Mouse (Mus musculus) C2C12 (cell line): ENCODE results near the gene Oxld1. TPM values are rescaled to one million over a fixed set of nuclear protein-coding genes. Genes with fewer than 3 reads are reported as not detected.
A peak's percentile ranks its signal among the peaks of the same experiment; 100 is the strongest.

Experiments
- H3K27me3 ChIP-seq: one replicate; pipeline ENCODE4 v1.6.1; 2011; ENCODE audit not compliant: control insufficient read depth, insufficient read depth, insufficient read length
- H3K36me3 ChIP-seq: one replicate; pipeline ENCODE4 v1.6.1; 2011; ENCODE audit not compliant: control insufficient read depth, insufficient read depth
- H3K4me3 ChIP-seq: one replicate; pipeline ENCODE4 v1.5.1; 2011; ENCODE audit warnings: mild to moderate bottlenecking, control low read depth; ENCODE audit not compliant: poor library complexity, insufficient read depth, severe bottlenecking
- H3K79me2 ChIP-seq: one replicate; pipeline ENCODE4 v1.6.1; 2011; ENCODE audit not compliant: control insufficient read depth, insufficient read depth
- H3K79me3 ChIP-seq: one replicate; pipeline ENCODE4 v1.6.1; 2011; ENCODE audit warnings: low read depth, control low read depth
- H3ac ChIP-seq: one replicate; pipeline ENCODE3; 2011; ENCODE audit warnings: low read depth; ENCODE audit not compliant: control insufficient read depth, insufficient read length
- CEBPB ChIP-seq: IDR thresholded peaks from one replicate; pipeline ENCODE4 v1.6.1; 2011; ENCODE audit warnings: low read depth, mild to moderate bottlenecking, control low read depth, moderate library complexity
- CTCF ChIP-seq: IDR thresholded peaks from one replicate; pipeline ENCODE4 v1.5.1; 2011; ENCODE audit not compliant: control insufficient read depth, insufficient read depth, insufficient read length
- FOSL1 ChIP-seq: IDR thresholded peaks from one replicate; pipeline ENCODE4 v1.8.0; 2011; ENCODE audit warnings: mild to moderate bottlenecking, low read length; ENCODE audit not compliant: poor library complexity, insufficient read depth, severe bottlenecking
- MAX ChIP-seq: IDR thresholded peaks from one replicate; pipeline ENCODE4 v1.6.1; 2011; ENCODE audit warnings: mild to moderate bottlenecking, control low read depth
- MYOD1 ChIP-seq: IDR thresholded peaks from one replicate; pipeline ENCODE4 v1.6.1; 2011; ENCODE audit warnings: low read depth; ENCODE audit not compliant: control insufficient read depth, insufficient read length
- MYOG ChIP-seq: IDR thresholded peaks from one replicate; pipeline ENCODE4 v1.6.1; 2011; ENCODE audit not compliant: control insufficient read depth, insufficient read length; ENCODE audit errors: extremely low read depth
- USF1 ChIP-seq: IDR thresholded peaks from one replicate; pipeline ENCODE4 v1.6.1; 2011; ENCODE audit warnings: low read depth, mild to moderate bottlenecking, control low read depth, moderate library complexity
- polyA plus RNA-seq: library from polyadenylated mRNA; unstranded; fragments of >200 nt; fragmentation: generic; extraction: Trizol; gene quantifications from one replicate; pipeline ENCODE4 v1.2.1, GENCODE M21; 2012; ENCODE audit warnings: missing spikeins

The Oxld1 gene
- polyA plus RNA-seq, 1 experiment: 7.5 TPM

DNA sequence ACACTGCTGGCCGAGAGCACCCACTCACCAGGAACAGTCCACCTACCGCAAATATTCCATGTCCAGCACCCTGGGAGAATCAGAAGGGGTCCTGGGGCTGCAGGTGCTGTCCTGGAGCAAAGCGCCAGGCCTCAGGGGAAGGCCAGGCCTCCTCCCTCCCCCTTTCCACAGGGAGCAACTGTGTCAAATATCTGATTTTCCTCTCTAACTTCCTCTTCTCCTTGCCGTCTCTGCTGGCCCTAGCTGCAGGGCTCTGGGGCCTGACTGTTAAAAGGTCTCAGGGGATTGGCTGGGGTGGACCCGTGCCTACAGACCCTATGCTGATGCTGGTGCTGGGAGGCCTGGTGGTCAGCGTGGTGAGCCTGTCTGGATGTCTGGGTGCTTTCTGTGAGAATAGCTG is 13.8 kb downstream of the Oxld1 start:
- Histone ChIP-seq H3K27me3 (peaks cover 14% of the 10 kb centered on the region), H3ac (no peak overlapping the region), H3K79me3 (no peaks in the 10 kb centered on the region), H3K79me2 (no peaks in the 10 kb centered on the region), H3K4me3 (no peak overlapping the region), H3K36me3 (no peaks in the 10 kb centered on the region)
- TF ChIP-seq CTCF: no peak
- TF ChIP-seq USF1: no peak
- TF ChIP-seq MYOD1: no peak
- TF ChIP-seq FOSL1: no peak
- no peak for TF ChIP-seq CEBPB

DNA sequence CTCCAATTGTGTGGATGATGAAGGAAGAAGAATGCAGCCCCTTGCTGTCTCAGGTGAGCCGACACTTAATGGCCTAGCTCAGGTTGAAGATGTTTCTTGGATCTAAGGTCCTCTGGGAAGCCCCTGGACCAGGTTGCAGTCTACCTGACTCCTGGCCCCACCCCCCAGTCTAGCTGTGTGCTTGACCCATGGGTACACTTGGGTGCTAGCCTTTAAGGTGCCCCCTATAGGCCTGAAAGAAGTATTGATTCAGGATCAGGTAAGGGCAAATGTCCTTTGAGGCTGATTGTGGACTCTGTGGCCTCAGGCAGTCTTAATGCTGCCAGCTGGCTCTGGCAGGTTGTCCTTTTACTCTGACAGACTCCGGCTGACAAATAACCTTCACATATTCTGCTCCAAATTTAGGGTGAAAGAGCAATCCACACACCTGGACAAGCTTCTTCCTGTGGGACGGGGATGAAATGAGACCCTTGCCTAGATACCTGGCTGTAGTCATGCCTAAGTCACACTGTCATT is 15.0 kb downstream of the Oxld1 start:
- Histone ChIP-seq H3K27me3 (peaks cover 14% of the 10 kb centered on the region), H3K79me3 (no peaks in the 10 kb centered on the region), H3ac (no peak overlapping the region), H3K36me3 (no peaks in the 10 kb centered on the region), H3K4me3 (no peak overlapping the region), H3K79me2 (no peaks in the 10 kb centered on the region)
- TF ChIP-seq USF1 (no peak), CEBPB (no peak), MYOG (no peak), MYOD1 (no peak), CTCF (no peak), FOSL1 (no peak), MAX (no peak)

DNA sequence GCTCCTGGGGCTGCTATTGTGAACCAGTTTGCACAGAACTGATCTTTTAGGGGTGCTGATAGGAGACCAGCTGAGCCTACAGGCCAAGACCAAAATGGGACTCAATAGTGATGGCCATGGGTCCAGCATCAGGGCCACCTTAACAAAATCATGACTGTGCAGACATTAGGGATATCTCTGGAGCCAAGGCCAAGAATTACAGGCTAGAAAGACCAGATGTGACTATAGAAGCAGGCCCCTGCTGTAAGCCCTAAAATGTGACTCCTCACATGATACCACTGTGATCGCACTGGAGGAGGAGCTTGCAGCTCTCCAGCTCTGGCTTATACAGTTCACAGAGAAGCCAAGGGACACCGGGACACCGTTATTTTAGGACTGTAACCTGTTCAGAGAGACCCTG is 15.5 kb downstream of the Oxld1 start, which contains the start of gene Tspan10:
Gene Tspan10 (plus strand): TSS at position 301 of the 400 bp plus-strand sequence.
- peaks cover 14% of the 10 kb centered on the region for H3K27me3 ChIP-seq
- H3K79me3 ChIP-seq: no peaks in the 10 kb centered on the region
- no peak within 1 kb of the TSS for H3ac ChIP-seq
- H3K4me3 ChIP-seq: no peak within 1 kb of the TSS
- TF ChIP-seq CTCF: no peak
- no peak for TF ChIP-seq MAX
- no peak for TF ChIP-seq MYOG
- no peak for TF ChIP-seq USF1
- TF ChIP-seq MYOD1: no peak
- no peak for TF ChIP-seq FOSL1
- TF ChIP-seq CEBPB: no peak
- no peaks in the 10 kb centered on the region for H3K36me3 ChIP-seq
- peaks cover 1% of the 10 kb centered on the region for H3K79me2 ChIP-seq

DNA sequence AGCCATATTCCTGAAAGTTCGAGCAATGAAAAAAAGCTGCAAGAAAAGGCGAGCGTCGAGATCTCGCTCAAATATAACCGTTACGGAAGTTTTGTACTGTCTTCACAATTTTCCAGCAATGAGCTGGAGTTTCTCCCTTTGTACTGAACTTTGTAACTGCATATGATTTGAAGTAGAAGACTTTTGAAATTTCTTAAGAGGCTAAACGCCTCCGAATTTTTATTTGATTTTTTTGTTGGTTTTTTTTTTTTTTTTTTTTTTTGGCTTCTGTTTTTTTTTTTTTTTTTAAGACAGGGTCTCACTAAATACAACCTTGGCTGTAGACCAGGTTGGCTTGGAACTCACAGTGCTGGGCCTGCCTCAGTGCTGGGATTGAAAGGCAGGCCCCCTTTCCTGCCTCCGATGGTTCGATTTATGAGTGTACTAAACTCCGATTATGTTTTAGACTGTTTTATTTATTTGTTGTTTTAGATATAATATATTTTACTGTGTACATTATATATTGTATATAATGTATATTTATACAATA is 19.9 kb downstream of the Oxld1 start:
- H3ac ChIP-seq: peak overlapping the region; percentile 26
- peaks cover 14% of the 10 kb centered on the region for H3K27me3 ChIP-seq
- H3K36me3 ChIP-seq: peaks cover 30% of the 10 kb centered on the region
- TF ChIP-seq CEBPB: no peak
- TF ChIP-seq FOSL1: no peak
- TF ChIP-seq MAX: peak; percentile 0
- H3K79me3 ChIP-seq: peaks cover 40% of the 10 kb centered on the region
- H3K79me2 ChIP-seq: peaks cover 45% of the 10 kb centered on the region
- H3K4me3 ChIP-seq: peak overlapping the region; percentile 93

DNA sequence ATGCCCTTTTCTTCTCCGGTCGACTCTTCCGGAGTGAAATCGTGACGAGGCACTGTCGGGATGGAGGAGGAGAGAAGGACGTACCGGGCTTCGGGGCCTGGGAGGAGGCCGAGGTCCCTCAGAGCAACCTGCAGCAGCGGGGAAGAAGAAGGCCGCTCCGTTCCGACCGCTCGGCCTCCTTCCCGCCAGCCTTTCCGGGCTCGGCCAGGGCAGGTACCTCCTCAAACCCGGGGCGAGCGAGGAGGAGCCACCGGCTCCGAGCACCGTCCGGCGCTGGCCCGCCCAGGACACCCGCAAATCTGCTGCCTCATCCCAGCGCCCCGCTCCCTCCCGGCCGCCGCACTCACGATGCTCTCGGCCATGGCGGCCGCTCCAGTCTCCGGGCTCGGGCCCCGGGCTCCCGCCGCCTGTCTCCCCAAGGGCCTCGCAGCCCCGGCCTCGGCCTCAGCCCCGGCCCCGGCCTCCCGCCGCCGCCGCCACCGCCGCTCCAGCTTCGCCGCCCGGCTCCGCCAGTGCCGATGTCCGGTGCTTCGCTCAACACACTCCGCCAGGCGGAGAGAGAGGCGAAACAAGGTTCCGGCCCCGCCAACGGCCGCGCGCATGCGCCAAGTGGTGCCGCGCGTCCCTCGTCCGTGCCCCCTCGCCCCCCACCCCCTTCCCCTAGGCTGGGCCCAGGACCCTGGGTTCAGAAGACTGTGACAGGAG is 20.6 kb downstream of the Oxld1 start, which contains the start of gene Nploc4:
Gene Nploc4 (minus strand): TSS at position 557 of the 705 bp plus-strand sequence.
- H3K36me3 ChIP-seq: peaks cover 36% of the 10 kb centered on the region
- H3K4me3 ChIP-seq: peak within 1 kb of the TSS; percentile 93
- peaks cover 14% of the 10 kb centered on the region for H3K27me3 ChIP-seq
- H3K79me3 ChIP-seq: peaks cover 41% of the 10 kb centered on the region
- H3K79me2 ChIP-seq: peaks cover 52% of the 10 kb centered on the region
- peak within 1 kb of the TSS; percentile 70 for H3ac ChIP-seq
- no peak for TF ChIP-seq FOSL1
- TF ChIP-seq MAX: peak; percentile 73

DNA sequence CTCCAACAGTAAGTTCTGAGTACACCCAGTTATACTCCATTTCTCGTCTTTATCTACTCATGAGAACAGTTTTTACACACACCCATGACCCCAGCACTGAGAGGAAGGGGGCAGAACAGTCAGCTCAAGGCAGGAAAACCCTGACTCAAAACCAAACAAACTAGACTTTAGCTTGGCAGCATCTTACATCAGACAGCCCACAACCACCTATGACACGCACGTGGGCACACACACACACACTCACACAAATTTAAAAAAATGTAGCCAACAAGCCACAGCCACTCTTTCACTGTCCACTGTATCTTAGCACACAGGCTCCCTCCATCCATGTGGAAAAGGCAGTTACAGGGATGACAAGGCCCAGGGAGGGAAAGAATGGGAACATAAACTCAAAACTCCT is 31.1 kb downstream of the Oxld1 start:
- Histone ChIP-seq H3K4me3 (no peak overlapping the region), H3K79me2 (peaks cover 98% of the 10 kb centered on the region), H3ac (no peak overlapping the region), H3K36me3 (peaks cover 96% of the 10 kb centered on the region), H3K27me3 (no peaks in the 10 kb centered on the region), H3K79me3 (peaks cover 46% of the 10 kb centered on the region)
- no peak for TF ChIP-seq CTCF
- no peak for TF ChIP-seq MYOD1
- no peak for TF ChIP-seq MAX
- TF ChIP-seq USF1: no peak
- no peak for TF ChIP-seq FOSL1
